Mouse (Mus musculus) megakaryocyte, embryonic 14.5 days (primary cell): ENCODE data around the gene Unc5cl.

ENCODE experiments used
- FLI1 ChIP-seq: IDR thresholded peaks from 2 replicates; pipeline ENCODE4 v1.6.1; 2012; ENCODE audit warnings: low read length, inconsistent platforms, mixed read lengths
- GATA1 ChIP-seq: IDR thresholded peaks from 3 replicates; pipeline ENCODE4 v1.6.1; 2012; ENCODE audit warnings: mixed read lengths, low read length, inconsistent platforms, borderline replicate concordance

- TF ChIP-seq FLI1, result no peak
- TF ChIP-seq GATA1, result no peak
These were observed 93.0 kb downstream of the Unc5cl start for GRCm38 (mm10) chr17:48547668-48548067.
